Mouse (Mus musculus) activated CD4-positive, CD25-positive, alpha-beta regulatory T cell, adult 4 months (primary cell): Measurements from ENCODE around the gene Tsks. TPM values are rescaled to one million over a fixed set of nuclear protein-coding genes. Genes with fewer than 3 reads are reported as not detected.

Experiments used
- polyA plus RNA-seq, 2 experiments: library from polyadenylated mRNA; unstranded; fragments of 100-300 nt; shearing (Covaris generic); gene quantifications; one replicate each; pipeline ENCODE4 v1.2.1; 2017

The Tsks gene
- polyA plus RNA-seq, 2 experiments from 2014 or later, result not detected

Other genes with a start within 250 kb of the Tsks start
- not detected for gene Izumo2, start 234.5 kb upstream of the Tsks start, polyA plus RNA-seq
- gene Vrk3, start 194.8 kb upstream of the Tsks start, polyA plus RNA-seq, result 10 to 100 TPM; 60.2 to 68.7 TPM
- under 1 TPM; 0.33 to 0.60 TPM for gene Zfp473, start 192.2 kb upstream of the Tsks start, polyA plus RNA-seq
- gene Nup62, start 127.1 kb upstream of the Tsks start, polyA plus RNA-seq, result 10 to 100 TPM; 32.1 to 47.7 TPM
- gene Il4i1, start 126.8 kb upstream of the Tsks start, polyA plus RNA-seq, result 1 to 10 TPM; 2.0 to 4.1 TPM
- gene Atf5, start 126.5 kb upstream of the Tsks start, polyA plus RNA-seq, result 1 to 10 TPM in 1 of 2 experiments, not detected in 1; 1.1 TPM
- 1 to 10 TPM; 3.0 to 4.7 TPM for gene Akt1s1, start 94.2 kb upstream of the Tsks start, polyA plus RNA-seq
- 10 to 100 TPM; 41.0 to 63.7 TPM for gene Tbc1d17, start 94.1 kb upstream of the Tsks start, polyA plus RNA-seq
- 10 to 100 TPM; 41.4 to 48.8 TPM for gene Pnkp, start 86.1 kb upstream of the Tsks start, polyA plus RNA-seq
- gene Ptov1, start 73.4 kb upstream of the Tsks start, polyA plus RNA-seq, result 1 to 10 TPM; 1.3 to 2.3 TPM
- gene Med25, start 50.5 kb upstream of the Tsks start, polyA plus RNA-seq, result 10 to 100 TPM; 12.2 to 20.1 TPM
- gene Fuz, start 47.1 kb upstream of the Tsks start, polyA plus RNA-seq, result 10 to 100 TPM in 1 of 2 experiments, 1 to 10 TPM in 1; 7.3 to 19.3 TPM
- 1 to 10 TPM; 6.8 to 8.0 TPM for gene Ap2a1, start 13.7 kb upstream of the Tsks start, polyA plus RNA-seq
- under 1 TPM; 0.80 to 0.98 TPM for gene Cpt1c, start 31.6 kb downstream of the Tsks start, polyA plus RNA-seq
- 100 to 1,000 TPM in 1 of 2 experiments, 10 to 100 TPM in 1; 38.0 to 103 TPM for gene Prmt1, start 43.4 kb downstream of the Tsks start, polyA plus RNA-seq
- gene Irf3, start 54.4 kb downstream of the Tsks start, polyA plus RNA-seq, result 100 to 1,000 TPM in 1 of 2 experiments, 10 to 100 TPM in 1; 88.9 to 129 TPM
- gene Bcl2l12, start 55.5 kb downstream of the Tsks start, polyA plus RNA-seq, result 10 to 100 TPM; 18.4 to 31.8 TPM
- gene Scaf1, start 73.2 kb downstream of the Tsks start, polyA plus RNA-seq, result 1 to 10 TPM; 8.6 to 8.7 TPM
- 1 to 10 TPM; 4.5 to 6.1 TPM for gene Rras, start 74.8 kb downstream of the Tsks start, polyA plus RNA-seq
- gene Prr12, start 109.7 kb downstream of the Tsks start, polyA plus RNA-seq, result 10 to 100 TPM in 1 of 2 experiments, 1 to 10 TPM in 1; 9.5 to 11.4 TPM
- 100 to 1,000 TPM; 143 to 161 TPM for gene Nosip, start 119.2 kb downstream of the Tsks start, polyA plus RNA-seq
- 1 to 10 TPM in 1 of 2 experiments, under 1 TPM in 1; 0.41 to 1.2 TPM for gene Prrg2, start 119.5 kb downstream of the Tsks start, polyA plus RNA-seq
- 1 to 10 TPM; 4.7 to 5.4 TPM for gene Rcn3, start 149.0 kb downstream of the Tsks start, polyA plus RNA-seq
- 1 to 10 TPM in 1 of 2 experiments, under 1 TPM in 1; 0.78 to 1.1 TPM for gene Fcgrt, start 160.6 kb downstream of the Tsks start, polyA plus RNA-seq
- 1,000 to 10,000 TPM; 4,562 to 5,652 TPM for gene Rps11, start 181.2 kb downstream of the Tsks start, polyA plus RNA-seq
- gene Rpl13a, start 185.6 kb downstream of the Tsks start, polyA plus RNA-seq, result 1,000 to 10,000 TPM; 7,090 to 8,122 TPM
- not detected for gene Gm45713, start 193.0 kb downstream of the Tsks start, polyA plus RNA-seq
- 100 to 1,000 TPM; 118 to 125 TPM for gene Flt3l, start 193.2 kb downstream of the Tsks start, polyA plus RNA-seq
- 10 to 100 TPM; 44.4 to 53.0 TPM for gene Pih1d1, start 211.1 kb downstream of the Tsks start, polyA plus RNA-seq
- 10 to 100 TPM; 21.4 to 27.4 TPM for gene Aldh16a1, start 211.4 kb downstream of the Tsks start, polyA plus RNA-seq
- gene Slc17a7, start 220.7 kb downstream of the Tsks start, polyA plus RNA-seq, result not detected
- gene Gfy, start 236.4 kb downstream of the Tsks start, polyA plus RNA-seq, result not detected
- not detected for gene Pth2, start 237.8 kb downstream of the Tsks start, polyA plus RNA-seq